ENCODE assay signal across 30 mouse cellular contexts in genomic region chr7:80280032-80280431, GRCm38 (mm10).
"Had no signal": no experiment of that assay in that cellular context is flagged by ENCODE, and none has a peak within 500 bp of the region (broad histone marks: within the 10 kb centered on the region; RNA-seq: fewer than 3 reads in every experiment).

No protein-coding gene starts in this region.

- H3K4me1 ChIP-seq: limb, embryonic 10.5 days; limb, embryonic 12.5 days; limb, embryonic 13.5 days; limb, embryonic 15.5 days; lung, embryonic 15.5 days; midbrain, embryonic 10.5 days; midbrain, embryonic 12.5 days; midbrain, embryonic 13.5 days; midbrain, embryonic 15.5 days; neural tube, embryonic 12.5 days had no signal

- H3K9ac ChIP-seq: limb, embryonic 12.5 days; limb, embryonic 13.5 days; limb, embryonic 15.5 days; liver, embryonic 12.5 days; liver, embryonic 14.5 days; liver, embryonic 15.5 days; lung, embryonic 14.5 days; lung, embryonic 15.5 days; midbrain, embryonic 12.5 days; midbrain, embryonic 13.5 days; midbrain, embryonic 15.5 days; neural tube, embryonic 12.5 days had no signal

- H3K27me3 ChIP-seq: limb, embryonic 12.5 days; limb, embryonic 13.5 days; limb, embryonic 15.5 days; liver, embryonic 12.5 days; liver, embryonic 15.5 days; lung, embryonic 15.5 days; megakaryocyte, embryonic 14.5 days; midbrain, embryonic 12.5 days; midbrain, embryonic 13.5 days; midbrain, embryonic 15.5 days; neural tube, embryonic 12.5 days had no signal

- H3K27ac ChIP-seq: left cerebral cortex, adult 2 months; limb, embryonic 10.5 days; limb, embryonic 12.5 days; limb, embryonic 13.5 days; limb, embryonic 15.5 days; liver, embryonic 12.5 days; liver, embryonic 14.5 days; liver, embryonic 15.5 days; lung, embryonic 15.5 days; macrophage; midbrain, embryonic 10.5 days; midbrain, embryonic 12.5 days; midbrain, embryonic 13.5 days; midbrain, embryonic 15.5 days; neural tube, embryonic 12.5 days had no signal

- H3K4me2 ChIP-seq: limb, embryonic 12.5 days; limb, embryonic 13.5 days; limb, embryonic 15.5 days; liver, embryonic 11.5 days; liver, embryonic 12.5 days; liver, embryonic 15.5 days; lung, embryonic 14.5 days; lung, embryonic 15.5 days; midbrain, embryonic 11.5 days; midbrain, embryonic 12.5 days; midbrain, embryonic 13.5 days; midbrain, embryonic 15.5 days; neural tube, embryonic 12.5 days had no signal

- DNase-seq: left cerebral cortex, postnatal 4 days; liver; lung, adult 18-20 months; lung, adult 2 months; lung, embryonic 14.5 days; lung, postnatal 10 days; lung, postnatal 14 days; lung, postnatal 36 days; lung, postnatal 4 days; midbrain, embryonic 14.5 days had no signal

- H3K9me3 ChIP-seq: limb, embryonic 15.5 days; liver, embryonic 12.5 days; liver, embryonic 15.5 days; lung, embryonic 15.5 days; megakaryocyte, embryonic 14.5 days had no signal

- ATAC-seq: liver, embryonic 12.5 days; lung, postnatal 0 days; midbrain, embryonic 13.5 days; midbrain, embryonic 15.5 days; midbrain, embryonic 16.5 days had no signal

- H3K4me3 ChIP-seq: left cerebral cortex, adult 2 months; limb, embryonic 10.5 days; limb, embryonic 12.5 days; limb, embryonic 13.5 days; limb, embryonic 15.5 days; liver, embryonic 12.5 days; liver, embryonic 15.5 days; lung, embryonic 15.5 days; megakaryocyte, embryonic 14.5 days; midbrain, embryonic 10.5 days; midbrain, embryonic 12.5 days; midbrain, embryonic 13.5 days; midbrain, embryonic 15.5 days; neural tube, embryonic 12.5 days had no signal
